Mouse (Mus musculus) kidney, embryonic 14.5 days (tissue): Measurements from ENCODE around the gene Gas7. TPM values are rescaled to one million over a fixed set of nuclear protein-coding genes. Genes with fewer than 3 reads are reported as not detected.

Experiments used
- ATAC-seq: fragments of 200-750 bp; cut with Nextera tagmentation; 2 replicates; pipeline ENCODE4 v1.8.0; 2017; ENCODE audit warnings: moderate number of reproducible peaks, mild to moderate bottlenecking, moderate TSS enrichment, moderate library complexity; ENCODE audit not compliant: low FRiP score, low TSS enrichment
- H3K27ac ChIP-seq: fragments of 300-500 bp; sonication (generic); 2 replicates; pipeline ENCODE4 v1.5.1; 2014; ENCODE audit warnings: low read depth, mild to moderate bottlenecking, low read length, moderate library complexity, mixed read lengths
- H3K27me3 ChIP-seq: fragments of 300-500 bp; sonication (generic); 2 replicates; pipeline ENCODE4 v1.6.1; 2014; ENCODE audit warnings: mild to moderate bottlenecking, low read length; ENCODE audit not compliant: control insufficient read depth, insufficient read depth
- H3K36me3 ChIP-seq: fragments of 300-500 bp; sonication (generic); 2 replicates; pipeline ENCODE4 v1.6.1; 2014; ENCODE audit warnings: low read length, mixed read lengths; ENCODE audit not compliant: control insufficient read depth, insufficient read depth
- H3K4me1 ChIP-seq: fragments of 300-500 bp; sonication (generic); 2 replicates; pipeline ENCODE4 v1.6.1; 2014; ENCODE audit warnings: low read length, mixed read lengths; ENCODE audit not compliant: control insufficient read depth, insufficient read depth
- H3K4me2 ChIP-seq: fragments of 300-500 bp; sonication (generic); replicated peaks from 2 replicates; pipeline ENCODE4 v1.6.1; 2014; ENCODE audit warnings: low read depth, mild to moderate bottlenecking, low read length
- H3K4me3 ChIP-seq: fragments of 300-500 bp; sonication (generic); 2 replicates; pipeline ENCODE4 v1.5.1; 2014; ENCODE audit warnings: mild to moderate bottlenecking, low read length
- H3K9ac ChIP-seq: fragments of 300-500 bp; sonication (generic); 2 replicates; pipeline ENCODE4 v1.6.1; 2014; ENCODE audit warnings: low read depth, mild to moderate bottlenecking, low read length, moderate library complexity
- H3K9me3 ChIP-seq: fragments of 300-500 bp; sonication (generic); 2 replicates; pipeline ENCODE4 v1.6.1; 2016; ENCODE audit warnings: low read length; ENCODE audit not compliant: control insufficient read depth
- WGBS: fragments of 180-500 bp; shearing (Covaris S2); extraction: QIAGEN DNeasy Blood & Tissue Kit; methylation state at CpG from one replicate; pipeline ENCODE4 v1.1.7; 2014; 5-methylcytosine and 5-hydroxymethylcytosine counted together
- polyA plus RNA-seq: library from polyadenylated mRNA; unstranded; fragments of >200 nt; fragmentation: Nextera tagmentation; extraction: Ambion mirVana; gene quantifications from 2 replicates; pipeline ENCODE4 v1.2.1, GENCODE M21; 2014

Gene Gas7
- polyA plus RNA-seq, 1 experiment from 2014 or later, result 8.3 TPM

DNA sequence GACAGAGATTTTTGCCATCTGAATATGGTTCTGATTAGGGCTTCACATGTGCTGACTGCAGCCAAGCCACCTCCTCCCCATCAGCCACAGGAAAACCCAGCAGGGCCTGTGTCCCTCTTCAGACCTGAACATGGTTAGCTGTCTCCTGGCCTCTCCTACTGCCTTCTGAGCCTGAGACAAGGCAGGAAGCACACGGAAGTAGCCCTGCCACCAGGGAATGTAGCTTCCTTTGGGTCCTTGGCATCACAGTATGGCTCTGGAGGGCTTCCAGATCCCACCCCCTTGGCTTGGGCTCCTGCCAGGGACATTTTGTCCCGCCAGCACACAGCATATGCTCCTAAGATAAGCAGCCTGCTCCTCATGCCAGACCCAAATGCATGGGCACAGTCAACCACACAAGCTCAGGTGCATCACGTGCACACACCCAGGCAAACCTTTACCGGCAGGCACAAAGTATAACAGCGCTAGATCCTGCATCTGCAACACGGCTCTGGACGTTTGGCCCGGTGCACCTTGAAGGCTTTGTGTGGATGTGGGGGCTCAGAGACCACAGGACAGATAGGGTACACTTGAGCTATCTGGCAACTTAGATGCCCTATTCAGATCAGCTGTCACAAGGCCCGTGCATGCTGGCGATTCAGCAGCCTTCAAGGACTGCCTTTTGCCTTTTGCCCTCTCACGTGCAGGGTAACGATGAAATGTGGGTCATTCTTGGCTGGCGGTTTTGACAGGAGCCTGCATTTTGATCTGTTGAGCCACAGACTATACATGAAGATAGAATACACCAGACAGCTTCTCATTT, 212.5 kb downstream of the Gas7 start:
- Histone ChIP-seq H3K27me3 (no peaks in the 10 kb centered on the region), H3K9ac (no peak overlapping the region), H3K36me3 (no peaks in the 10 kb centered on the region), H3K9me3 (no peaks in the 10 kb centered on the region), H3K27ac (no peak overlapping the region), H3K4me3 (no peak overlapping the region), H3K4me1 (no peaks in the 10 kb centered on the region), H3K4me2 (no peak overlapping the region)
- no peak for ATAC-seq
- WGBS, result 85% methylated on average over 13 of the region's 13 CpGs

GRCm38 (mm10) chr11:67668460-67669007, 213.3 kb downstream of the Gas7 start:
- WGBS, result 88% methylated on average over 3 of the region's 3 CpGs
- no peaks in the 10 kb centered on the region for H3K36me3 ChIP-seq
- H3K27me3 ChIP-seq, result no peaks in the 10 kb centered on the region
- no peak overlapping the region for H3K9ac ChIP-seq
- no peak overlapping the region for H3K27ac ChIP-seq
- no peak overlapping the region for H3K4me2 ChIP-seq
- no peak for ATAC-seq
- no peak overlapping the region for H3K4me3 ChIP-seq
- H3K9me3 ChIP-seq, result no peaks in the 10 kb centered on the region
- no peaks in the 10 kb centered on the region for H3K4me1 ChIP-seq

DNA sequence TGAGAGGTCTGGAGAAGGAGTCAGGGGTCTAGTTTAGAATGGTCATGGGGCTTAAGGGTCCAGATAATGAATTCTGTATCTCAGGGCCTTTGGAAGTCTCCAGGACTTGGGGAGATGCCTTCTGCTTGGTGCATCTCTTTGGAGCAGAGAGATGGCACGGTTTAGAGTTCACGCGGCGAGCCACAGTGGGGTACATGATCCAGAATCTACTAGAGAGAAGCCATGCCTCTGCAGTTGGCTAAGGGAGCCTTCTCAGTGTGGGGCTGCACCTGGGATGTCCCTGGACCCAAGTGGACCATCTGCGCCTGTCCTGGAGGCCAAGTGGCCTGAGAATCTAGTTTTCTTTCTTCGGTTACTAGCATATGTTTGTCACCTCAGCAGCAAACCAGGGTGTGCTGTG, 214.8 kb downstream of the Gas7 start:
- no peak for ATAC-seq
- Histone ChIP-seq H3K9ac (no peak overlapping the region), H3K27me3 (no peaks in the 10 kb centered on the region), H3K4me1 (no peaks in the 10 kb centered on the region), H3K4me2 (no peak overlapping the region), H3K36me3 (no peaks in the 10 kb centered on the region), H3K27ac (no peak overlapping the region), H3K9me3 (no peaks in the 10 kb centered on the region), H3K4me3 (no peak overlapping the region)
- WGBS, result 97% methylated on average over 6 of the region's 6 CpGs

DNA sequence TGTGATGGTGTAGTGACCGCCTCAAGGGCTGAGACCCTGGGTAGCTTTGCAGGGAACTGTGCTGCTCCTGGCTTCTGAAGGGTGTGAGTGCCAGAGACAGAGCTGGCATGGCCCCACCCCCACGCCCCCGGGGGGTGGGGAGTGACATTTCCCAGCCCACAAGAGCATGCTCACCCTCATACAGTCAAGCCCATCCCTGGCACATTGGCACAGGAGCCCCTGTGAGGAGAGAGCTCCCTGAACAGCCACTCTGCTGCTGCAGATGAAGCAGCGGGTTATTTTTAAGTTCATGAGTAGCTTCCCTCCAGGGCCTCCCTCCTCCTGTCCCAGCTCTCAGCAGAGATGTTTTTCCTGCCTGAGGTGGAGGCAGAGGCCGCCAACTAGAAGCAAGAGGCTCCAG, 216.9 kb downstream of the Gas7 start:
- no peak overlapping the region for H3K4me2 ChIP-seq
- no peak overlapping the region for H3K9ac ChIP-seq
- no peaks in the 10 kb centered on the region for H3K9me3 ChIP-seq
- H3K36me3 ChIP-seq, result no peaks in the 10 kb centered on the region
- 78% methylated on average over 5 of the region's 5 CpGs for WGBS
- no peak overlapping the region for H3K4me3 ChIP-seq
- H3K4me1 ChIP-seq, result no peaks in the 10 kb centered on the region
- ATAC-seq, result no peak
- H3K27ac ChIP-seq, result no peak overlapping the region
- no peaks in the 10 kb centered on the region for H3K27me3 ChIP-seq

DNA sequence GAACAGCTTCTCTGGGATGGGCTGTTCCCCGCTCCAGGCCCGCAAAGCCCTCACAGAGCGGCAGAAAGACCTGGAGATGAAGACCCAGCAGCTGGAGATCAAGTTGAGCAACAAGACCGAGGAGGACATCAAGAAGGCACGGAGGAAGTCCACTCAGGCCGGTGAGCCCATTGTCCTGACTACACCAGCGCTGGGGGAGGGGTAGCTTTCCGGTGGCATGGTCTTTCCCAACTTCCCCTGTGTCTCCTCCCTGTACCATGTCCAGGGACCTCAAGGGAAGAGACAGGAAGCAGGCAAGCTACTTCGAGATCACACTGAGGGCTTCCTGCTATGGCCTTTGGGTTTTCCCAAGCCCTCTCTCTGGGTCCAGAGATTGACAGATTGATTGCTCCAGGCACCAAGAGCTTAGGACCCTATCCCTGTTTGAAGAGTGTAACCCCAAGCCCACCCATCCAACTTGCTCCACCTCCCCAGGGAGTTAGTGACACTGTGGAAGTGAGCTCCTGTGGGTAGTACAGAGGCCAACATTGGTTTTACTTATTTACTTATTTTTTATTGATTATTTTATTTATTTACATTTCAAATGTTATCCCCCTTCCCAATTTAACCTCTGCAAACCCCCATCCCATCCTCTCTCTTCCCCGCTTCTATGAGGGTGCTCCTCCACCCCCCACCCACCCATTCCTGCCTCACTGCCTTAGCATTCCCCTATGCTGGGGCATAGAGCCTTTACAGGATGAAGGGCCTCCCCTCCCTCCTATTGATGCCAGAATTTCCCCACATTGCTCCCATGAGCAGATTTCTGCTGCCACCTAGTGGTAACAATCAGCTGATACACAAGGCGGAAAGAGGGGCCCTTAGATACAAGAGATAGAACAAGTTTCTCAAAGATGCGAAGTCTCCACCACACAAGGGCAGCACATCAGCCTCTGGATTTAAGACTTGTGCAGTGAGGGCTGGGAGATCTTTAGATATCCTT, 220.6 kb downstream of the Gas7 start:
- Histone ChIP-seq H3K36me3 (no peaks in the 10 kb centered on the region), H3K9ac (no peak overlapping the region), H3K27me3 (no peaks in the 10 kb centered on the region), H3K27ac (no peak overlapping the region), H3K9me3 (no peaks in the 10 kb centered on the region), H3K4me2 (no peak overlapping the region), H3K4me1 (no peaks in the 10 kb centered on the region), H3K4me3 (no peak overlapping the region)
- ATAC-seq, result no peak; the same call in 1 of the 2 replicates
- WGBS, result 61% methylated on average over 12 of the region's 12 CpGs

DNA sequence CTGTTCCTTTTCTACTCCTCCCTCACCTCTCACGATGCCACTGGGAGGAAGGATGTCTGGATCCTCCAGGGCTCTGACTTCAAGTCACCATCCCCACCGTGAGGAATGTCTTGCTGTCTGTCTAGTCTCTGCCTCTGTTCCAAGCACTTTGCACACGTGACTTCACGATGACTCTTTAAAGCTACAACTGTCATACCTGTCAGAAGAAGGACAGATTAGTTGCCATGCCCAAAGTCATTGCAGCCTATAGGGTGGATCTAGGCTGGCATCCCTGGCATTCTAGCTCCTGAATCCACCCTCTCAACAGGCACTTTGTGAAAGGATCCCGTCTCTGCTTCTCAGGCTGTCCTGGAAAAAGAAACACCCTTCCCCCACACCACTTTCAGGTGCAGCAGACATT, 224.1 kb downstream of the Gas7 start:
- no peak overlapping the region for H3K9ac ChIP-seq
- H3K36me3 ChIP-seq, result no peaks in the 10 kb centered on the region
- 77% methylated on average over 5 of the region's 5 CpGs for WGBS
- no peak overlapping the region for H3K27ac ChIP-seq
- H3K9me3 ChIP-seq, result no peaks in the 10 kb centered on the region
- no peaks in the 10 kb centered on the region for H3K4me1 ChIP-seq
- H3K27me3 ChIP-seq, result no peaks in the 10 kb centered on the region
- H3K4me3 ChIP-seq, result no peak overlapping the region
- ATAC-seq, result no peak
- no peak overlapping the region for H3K4me2 ChIP-seq

GRCm38 (mm10) chr11:67679930-67680329, 224.7 kb downstream of the Gas7 start:
- no peaks in the 10 kb centered on the region for H3K9me3 ChIP-seq
- H3K4me2 ChIP-seq, result no peak overlapping the region
- no peak for ATAC-seq
- no peaks in the 10 kb centered on the region for H3K4me1 ChIP-seq
- no peak overlapping the region for H3K27ac ChIP-seq
- H3K27me3 ChIP-seq, result no peaks in the 10 kb centered on the region
- no peak overlapping the region for H3K4me3 ChIP-seq
- WGBS, result 92% methylated on average over 2 of the region's 2 CpGs
- no peaks in the 10 kb centered on the region for H3K36me3 ChIP-seq
- no peak overlapping the region for H3K9ac ChIP-seq

GRCm38 (mm10) chr11:67681871-67682270, 226.6 kb downstream of the Gas7 start:
- Histone ChIP-seq H3K4me2 (no peak overlapping the region), H3K36me3 (no peaks in the 10 kb centered on the region), H3K9me3 (no peaks in the 10 kb centered on the region), H3K4me1 (no peaks in the 10 kb centered on the region), H3K27ac (no peak overlapping the region), H3K9ac (no peak overlapping the region), H3K4me3 (no peak overlapping the region), H3K27me3 (no peaks in the 10 kb centered on the region)
- 93% methylated on average over 3 of the region's 3 CpGs for WGBS
- no peak for ATAC-seq

DNA sequence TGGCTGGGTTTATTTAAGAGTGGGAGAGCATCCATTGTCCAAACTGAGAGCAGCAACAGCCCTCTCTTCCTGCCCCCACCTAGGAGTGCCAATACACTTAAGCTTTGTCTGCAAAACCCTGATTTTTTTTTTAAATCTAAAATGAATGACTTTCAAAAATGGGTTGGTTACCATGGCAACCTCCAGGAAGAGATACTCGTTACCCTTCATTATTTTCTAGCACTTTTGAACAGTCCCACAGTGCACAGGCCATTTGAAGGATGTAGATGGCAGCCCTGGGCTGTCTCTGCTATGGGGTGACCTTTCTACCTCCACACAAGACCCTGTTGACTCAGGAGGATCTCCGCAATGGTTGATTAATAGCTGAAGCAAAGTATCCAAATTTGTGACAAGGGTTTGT, 230.9 kb downstream of the Gas7 start:
- no peaks in the 10 kb centered on the region for H3K27me3 ChIP-seq
- H3K9ac ChIP-seq, result no peak overlapping the region
- no peaks in the 10 kb centered on the region for H3K9me3 ChIP-seq
- WGBS, result 84% methylated on average over 2 of the region's 2 CpGs
- H3K4me1 ChIP-seq, result no peaks in the 10 kb centered on the region
- no peak overlapping the region for H3K4me2 ChIP-seq
- H3K36me3 ChIP-seq, result no peaks in the 10 kb centered on the region
- H3K27ac ChIP-seq, result no peak overlapping the region
- no peak overlapping the region for H3K4me3 ChIP-seq
- ATAC-seq, result no peak
